Mouse (Mus musculus): ENCODE measurements around the gene Tmem215. TPM values are rescaled to one million over a fixed set of nuclear protein-coding genes. Genes with fewer than 3 reads are reported as not detected.

Gene Tmem215
- total and polyA plus RNA-seq, 3 experiments, result not detected

- Histone ChIP-seq H3K27ac (ENCODE audit: control insufficient read depth, low read depth, low read length) (no peak overlapping the region), H3K79me2 (ENCODE audit: control insufficient read depth, insufficient read depth, low read length, poor library complexity) (no peaks in the 10 kb centered on the region), H3K9me3 (replicated peaks; ENCODE audit: insufficient read depth, low read length) (no peaks in the 10 kb centered on the region), H3K27me3 (ENCODE audit: control insufficient read depth in 1 of 2, insufficient read depth in 2 of 2, low read length in 2 of 2) (no peaks in the 10 kb centered on the region; a peak in 1 of 4 replicates), H3K36me3 (ENCODE audit: control insufficient read depth in 1 of 2, insufficient read depth in 2 of 2, low read length in 2 of 2) (no peaks in the 10 kb centered on the region), H3K4me3 (ENCODE audit: control insufficient read depth in 1 of 2, insufficient read depth in 1 of 2, low read depth in 2 of 2, low read length in 2 of 2) (no peak overlapping the region), H3K4me1 (ENCODE audit: control insufficient read depth in 1 of 2, insufficient read depth in 2 of 2, low read length in 2 of 2) (no peaks in the 10 kb centered on the region), H3K9ac (ENCODE audit: control insufficient read depth, low read depth, low read length, poor library complexity, severe bottlenecking) (no peak overlapping the region)
- no peak for DNase-seq (ENCODE audit: low read depth, low spot score)
- TF ChIP-seq ZMIZ1 (IDR thresholded peaks at IDR 0.05; ENCODE audit: low read depth, low read length) (no peak), USF2 (IDR thresholded peaks at IDR 0.05; ENCODE audit: borderline replicate concordance in 1 of 2, insufficient read depth in 1 of 2, low read depth in 1 of 2, low read length in 2 of 2) (no peak), MAFK (IDR thresholded peaks at IDR 0.05; ENCODE audit: borderline replicate concordance, low read depth, low read length) (no peak), KAT2A (conservative IDR thresholded peaks at IDR 0.05; ENCODE audit: low read depth, low read length) (no peak), BHLHE40 (IDR thresholded peaks at IDR 0.05; ENCODE audit: borderline replicate concordance, low read depth, low read length) (no peak), JUND (IDR thresholded peaks at IDR 0.05; ENCODE audit: low read depth, low read length) (no peak), CTCF (IDR thresholded peaks at IDR 0.05 in 2 of 3, conservative IDR thresholded peaks at IDR 0.05 in 1 of 3; ENCODE audit: control insufficient read depth in 1 of 3, insufficient read depth in 1 of 3, low read depth in 2 of 3, low read length in 3 of 3, poor library complexity in 1 of 3, severe bottlenecking in 1 of 3) (no peak), MXI1 (IDR thresholded peaks at IDR 0.05; ENCODE audit: low read depth, low read length) (no peak), TAL1 (IDR thresholded peaks at IDR 0.05; ENCODE audit: low read length) (no peak), GABPA (IDR thresholded peaks at IDR 0.05; ENCODE audit: low read depth, low read length) (no peak), UBTF (IDR thresholded peaks at IDR 0.05; ENCODE audit: borderline replicate concordance, insufficient read depth, low read depth, low read length) (no peak), ZNF384 (IDR thresholded peaks at IDR 0.05; ENCODE audit: low read depth, low read length) (no peak), MEF2A (IDR thresholded peaks at IDR 0.05; ENCODE audit: extremely low read depth, insufficient replicate concordance, low read depth, low read length, poor library complexity, severe bottlenecking) (no peak), NELFE (IDR thresholded peaks at IDR 0.05; ENCODE audit: low read depth, low read length) (no peak), ZC3H11A (IDR thresholded peaks at IDR 0.05; ENCODE audit: low read depth, low read length) (no peak), NRF1 (IDR thresholded peaks at IDR 0.05; ENCODE audit: insufficient read depth, low read depth, low read length, poor library complexity, severe bottlenecking) (no peak), ETS1 (IDR thresholded peaks at IDR 0.05; ENCODE audit: low read depth, low read length) (no peak), CHD2 (IDR thresholded peaks at IDR 0.05; ENCODE audit: low read length) (no peak), RCOR1 (IDR thresholded peaks at IDR 0.05; ENCODE audit: low read depth, low read length) (no peak), HCFC1 (IDR thresholded peaks at IDR 0.05; ENCODE audit: low read depth, low read length) (no peak)
Measured at GRCm38 (mm10) chr4:40513235-40513634, 41.3 kb downstream of the Tmem215 start.
